Mouse (Mus musculus) ES-E14 (cell line): ENCODE results near the gene Ifih1. TPM values are rescaled to one million over a fixed set of nuclear protein-coding genes. Genes with fewer than 3 reads are reported as not detected.

Experiments
- DNase-seq: peaks from one replicate; pipeline ENCODE4 v3.0.0-alpha.2; 2013; ENCODE audit warnings: low read depth, low spot score
- H3K27ac ChIP-seq: 2 replicates; pipeline ENCODE4 v1.5.1; 2012; ENCODE audit warnings: low read depth, mild to moderate bottlenecking, low read length, moderate library complexity, mixed read lengths; ENCODE audit not compliant: poor library complexity, insufficient read depth, severe bottlenecking
- H3K36me3 ChIP-seq: 2 replicates; pipeline ENCODE4 v1.6.1; 2012; ENCODE audit warnings: mild to moderate bottlenecking, low read length, moderate library complexity, mixed read lengths; ENCODE audit not compliant: control insufficient read depth, poor library complexity, insufficient read depth, severe bottlenecking
- H3K4me1 ChIP-seq, 2 experiments: fragments of 150-350 bp in 1 of 2; sonication (generic) in 1 of 2; 2 replicates each; pipeline ENCODE4 v1.6.1; 2012; ENCODE audit warnings: low read length in 2 of 2, mild to moderate bottlenecking in 1 of 2, mixed read lengths in 1 of 2; ENCODE audit not compliant: control insufficient read depth in 2 of 2, insufficient read depth in 2 of 2, poor library complexity in 1 of 2
- H3K4me3 ChIP-seq, 2 experiments: fragments of 150-350 bp in 1 of 2; sonication (generic) in 1 of 2; 2 replicates each; pipeline ENCODE4 v1.5.1; 2012; ENCODE audit warnings: low read length in 2 of 2, low read depth in 1 of 2, mild to moderate bottlenecking in 1 of 2, mixed read lengths in 1 of 2; ENCODE audit not compliant: insufficient read depth in 1 of 2, poor library complexity in 1 of 2, severe bottlenecking in 1 of 2
- H3K9ac ChIP-seq: 2 replicates; pipeline ENCODE4 v1.6.1; 2012; ENCODE audit warnings: low read depth, mild to moderate bottlenecking, low read length, mixed read lengths; ENCODE audit not compliant: poor library complexity, insufficient read depth, severe bottlenecking
- H3K9me3 ChIP-seq: fragments of 150-350 bp; sonication (generic); 2 replicates; pipeline ENCODE4 v1.6.1; 2012; ENCODE audit warnings: low read depth, mild to moderate bottlenecking, low read length; ENCODE audit not compliant: control insufficient read depth, insufficient read depth
- CHD2 ChIP-seq: IDR thresholded peaks from 2 replicates; pipeline ENCODE4 v1.6.1; 2014; ENCODE audit warnings: mild to moderate bottlenecking, low read depth, low read length, inconsistent platforms
- HCFC1 ChIP-seq: IDR thresholded peaks from 2 replicates; pipeline ENCODE4 v1.6.1; 2012; ENCODE audit warnings: low read length, inconsistent platforms, borderline replicate concordance; ENCODE audit not compliant: insufficient read depth
- MAFK ChIP-seq: IDR thresholded peaks from 2 replicates; pipeline ENCODE4 v1.6.1; 2014; ENCODE audit warnings: mild to moderate bottlenecking, low read depth, low read length, inconsistent platforms; ENCODE audit not compliant: insufficient read depth
- ZC3H11A ChIP-seq: IDR thresholded peaks from 2 replicates; pipeline ENCODE4 v1.6.1; 2012; ENCODE audit warnings: low read depth, mild to moderate bottlenecking, inconsistent platforms, low read length, borderline replicate concordance
- ZNF384 ChIP-seq: IDR thresholded peaks from 2 replicates; pipeline ENCODE4 v1.6.1; 2012; ENCODE audit warnings: low read depth, low read length, inconsistent platforms
- in situ Hi-C, 2 experiments: fragments of 600-800 bp; cut with MboI; formaldehyde crosslinking; loops; one replicate each; pipeline ENCODE4 v1.15.1; 2025; ENCODE audit warnings: low sequenced_read_pairs in 2 of 2, inconsistent platforms in 1 of 2; ENCODE audit not compliant: unreplicated experiment in 2 of 2
- total RNA-seq: library from RNA; depleted of rRNA; stranded (reverse); fragments of 300-350 nt; gene quantifications from 2 replicates; pipeline ENCODE4 v1.2.3, GENCODE M21; 2012

The Ifih1 gene
- total RNA-seq, 1 experiment: 0.13 TPM

GRCm38 (mm10) chr2:62594491-62594890, 51.6 kb downstream of the Ifih1 start:
- TF ChIP-seq MAFK: no peak
- Histone ChIP-seq H3K9ac (no peak overlapping the region), H3K4me3 (no peak overlapping the region), H3K27ac (no peak overlapping the region), H3K9me3 (no peaks in the 10 kb centered on the region), H3K36me3 (no peaks in the 10 kb centered on the region), H3K4me1 (no peaks in the 10 kb centered on the region)
- DNase-seq: no peak
- in situ Hi-C loops: no loop called here

GRCm38 (mm10) chr2:62591555-62591954, 54.5 kb downstream of the Ifih1 start:
- no peak for DNase-seq
- H3K36me3 ChIP-seq: no peaks in the 10 kb centered on the region
- no peak overlapping the region for H3K9ac ChIP-seq
- no peak overlapping the region for H3K27ac ChIP-seq
- TF ChIP-seq CHD2 (no peak), HCFC1 (no peak), MAFK (no peak), ZC3H11A (no peak), ZNF384 (no peak)
- in situ Hi-C loops: no loop called here
- H3K4me3 ChIP-seq: no peak overlapping the region
- H3K9me3 ChIP-seq: no peaks in the 10 kb centered on the region
- H3K4me1 ChIP-seq: no peaks in the 10 kb centered on the region

- H3K4me1 ChIP-seq: no peaks in the 10 kb centered on the region
- H3K9me3 ChIP-seq: no peaks in the 10 kb centered on the region
- in situ Hi-C loops: no loop called here
- H3K4me3 ChIP-seq: no peak overlapping the region
- no peak for DNase-seq
- H3K9ac ChIP-seq: no peak overlapping the region
- TF ChIP-seq ZC3H11A (no peak), ZNF384 (no peak), HCFC1 (no peak), CHD2 (no peak)
- no peak overlapping the region for H3K27ac ChIP-seq
- no peaks in the 10 kb centered on the region for H3K36me3 ChIP-seq
Observed at GRCm38 (mm10) chr2:62589333-62589732, 56.7 kb downstream of the Ifih1 start.

GRCm38 (mm10) chr2:62585769-62586168, 60.3 kb downstream of the Ifih1 start:
- Histone ChIP-seq H3K4me3 (no peak overlapping the region), H3K36me3 (no peaks in the 10 kb centered on the region), H3K4me1 (no peaks in the 10 kb centered on the region), H3K9me3 (no peaks in the 10 kb centered on the region), H3K27ac (no peak overlapping the region), H3K9ac (no peak overlapping the region)
- DNase-seq: no peak
- TF ChIP-seq CHD2: no peak
- TF ChIP-seq HCFC1: no peak
- no peak for TF ChIP-seq ZNF384
- TF ChIP-seq MAFK: no peak
- TF ChIP-seq ZC3H11A: no peak
- in situ Hi-C loops: no loop called here

GRCm38 (mm10) chr2:62574962-62575361, 71.1 kb downstream of the Ifih1 start:
- H3K27ac ChIP-seq: no peak overlapping the region
- in situ Hi-C loops: no loop called here
- no peak for DNase-seq
- no peak overlapping the region for H3K4me3 ChIP-seq
- H3K4me1 ChIP-seq: no peaks in the 10 kb centered on the region
- TF ChIP-seq HCFC1 (no peak), ZNF384 (no peak), CHD2 (no peak)
- no peak overlapping the region for H3K9ac ChIP-seq
- no peaks in the 10 kb centered on the region for H3K36me3 ChIP-seq
- no peaks in the 10 kb centered on the region for H3K9me3 ChIP-seq
